Mouse (Mus musculus) testis, adult 2 months (tissue): ENCODE measurements around the gene 4933405L10Rik.

Source experiments
- CTCF ChIP-seq: fragments of 200-500 bp; IDR thresholded peaks from 2 replicates; pipeline ENCODE4 v1.5.1; 2012; ENCODE audit warnings: low read depth, mild to moderate bottlenecking, inconsistent platforms, low read length, moderate library complexity; ENCODE audit not compliant: control insufficient read depth, insufficient read depth, insufficient replicate concordance
- POLR2A ChIP-seq: fragments of 200-500 bp; IDR thresholded peaks from 2 replicates; pipeline ENCODE4 v1.6.1; 2012; ENCODE audit warnings: low read depth, mild to moderate bottlenecking, inconsistent platforms, low read length, moderate library complexity; ENCODE audit not compliant: control insufficient read depth

GRCm38 (mm10) chr8:105716302-105716945 lies 9.0 kb downstream of the 4933405L10Rik start:
- TF ChIP-seq CTCF (no peak), POLR2A (no peak)
